Mouse (Mus musculus) testis, adult 2 months (tissue): ENCODE measurements around the gene Padi3. TPM values are rescaled to one million over a fixed set of nuclear protein-coding genes. Genes with fewer than 3 reads are reported as not detected.
A peak's percentile ranks its signal among the peaks of the same experiment; 100 is the strongest.

ENCODE experiments used
- H3K27ac ChIP-seq: fragments of 200-500 bp; 2 replicates; pipeline ENCODE4 v1.5.1; 2012; ENCODE audit warnings: low read depth, low read length; ENCODE audit not compliant: control insufficient read depth, insufficient read depth
- H3K27me3 ChIP-seq: fragments of 200-500 bp; 2 replicates; pipeline ENCODE4 v1.6.1; 2012; ENCODE audit warnings: mild to moderate bottlenecking, low read length, moderate library complexity; ENCODE audit not compliant: control insufficient read depth, insufficient read depth
- H3K36me3 ChIP-seq: fragments of 200-500 bp; 2 replicates; pipeline ENCODE4 v1.6.1; 2012; ENCODE audit warnings: mild to moderate bottlenecking, low read length; ENCODE audit not compliant: control insufficient read depth, insufficient read depth
- H3K4me1 ChIP-seq: fragments of 200-500 bp; 2 replicates; pipeline ENCODE4 v1.6.1; 2012; ENCODE audit warnings: low read length; ENCODE audit not compliant: control insufficient read depth, insufficient read depth
- H3K4me3 ChIP-seq: fragments of 200-500 bp; 2 replicates; pipeline ENCODE4 v1.5.1; 2012; ENCODE audit warnings: low read depth, mild to moderate bottlenecking, low read length, moderate library complexity, mixed read lengths; ENCODE audit not compliant: control insufficient read depth
- CTCF ChIP-seq: fragments of 200-500 bp; IDR thresholded peaks from 2 replicates; pipeline ENCODE4 v1.5.1; 2012; ENCODE audit warnings: low read depth, mild to moderate bottlenecking, inconsistent platforms, low read length, moderate library complexity; ENCODE audit not compliant: control insufficient read depth, insufficient read depth, insufficient replicate concordance
- POLR2A ChIP-seq: fragments of 200-500 bp; IDR thresholded peaks from 2 replicates; pipeline ENCODE4 v1.6.1; 2012; ENCODE audit warnings: low read depth, mild to moderate bottlenecking, inconsistent platforms, low read length, moderate library complexity; ENCODE audit not compliant: control insufficient read depth
- polyA plus RNA-seq: library from polyadenylated mRNA; depleted of rRNA; stranded (reverse); fragments of >200 nt; gene quantifications from 2 replicates; pipeline ENCODE4 v1.2.3, GENCODE M21; 2012; rRNA removed

Padi3 gene
- 1.7 TPM in 2 replicates for polyA plus RNA-seq

- TF ChIP-seq POLR2A (no peak), CTCF (no peak)
- no peaks in the 10 kb centered on the region for H3K27me3 ChIP-seq
- H3K4me3 ChIP-seq: peak within 1 kb of the TSS; percentile 27; the same call in 1 of the 2 replicates
- no peaks in the 10 kb centered on the region for H3K36me3 ChIP-seq
- H3K27ac ChIP-seq: no peak within 1 kb of the TSS
- peaks cover 20% of the 10 kb centered on the region for H3K4me1 ChIP-seq
Observed at GRCm38 (mm10) chr4:140810458-140811260, at the start of gene Padi3. Gene Padi3 (minus strand): TSS chr4:140810648.

GRCm38 (mm10) chr4:140859291-140859690, 48.8 kb upstream of the Padi3 start:
- H3K27ac ChIP-seq: no peak overlapping the region
- H3K27me3 ChIP-seq: no peaks in the 10 kb centered on the region
- no peaks in the 10 kb centered on the region for H3K36me3 ChIP-seq
- no peak overlapping the region for H3K4me3 ChIP-seq
- TF ChIP-seq CTCF (no peak), POLR2A (no peak)
- H3K4me1 ChIP-seq: no peaks in the 10 kb centered on the region

GRCm38 (mm10) chr4:140857813-140858212, 47.4 kb upstream of the Padi3 start:
- Histone ChIP-seq H3K27me3 (no peaks in the 10 kb centered on the region), H3K27ac (no peak overlapping the region), H3K4me1 (peaks cover 6% of the 10 kb centered on the region), H3K36me3 (no peaks in the 10 kb centered on the region), H3K4me3 (no peak overlapping the region)
- TF ChIP-seq CTCF (no peak), POLR2A (no peak)

GRCm38 (mm10) chr4:140857041-140857440, 46.6 kb upstream of the Padi3 start:
- no peak for TF ChIP-seq CTCF
- TF ChIP-seq POLR2A: no peak
- no peaks in the 10 kb centered on the region for H3K27me3 ChIP-seq
- no peak overlapping the region for H3K27ac ChIP-seq
- H3K36me3 ChIP-seq: no peaks in the 10 kb centered on the region
- peaks cover 6% of the 10 kb centered on the region for H3K4me1 ChIP-seq
- H3K4me3 ChIP-seq: no peak overlapping the region

GRCm38 (mm10) chr4:140855151-140855550, 44.7 kb upstream of the Padi3 start:
- Histone ChIP-seq H3K36me3 (no peaks in the 10 kb centered on the region), H3K27me3 (no peaks in the 10 kb centered on the region), H3K27ac (no peak overlapping the region), H3K4me3 (no peak overlapping the region), H3K4me1 (peaks cover 6% of the 10 kb centered on the region)
- no peak for TF ChIP-seq CTCF
- TF ChIP-seq POLR2A: no peak

- Histone ChIP-seq H3K36me3 (no peaks in the 10 kb centered on the region), H3K27me3 (no peaks in the 10 kb centered on the region), H3K4me3 (no peak overlapping the region), H3K4me1 (peaks cover 6% of the 10 kb centered on the region), H3K27ac (no peak overlapping the region)
- TF ChIP-seq POLR2A (no peak), CTCF (no peak)
Observed at GRCm38 (mm10) chr4:140854455-140854864, 44.0 kb upstream of the Padi3 start.

GRCm38 (mm10) chr4:140853626-140854025, 43.2 kb upstream of the Padi3 start:
- Histone ChIP-seq H3K4me3 (no peak overlapping the region), H3K4me1 (peaks cover 6% of the 10 kb centered on the region), H3K27me3 (no peaks in the 10 kb centered on the region), H3K27ac (no peak overlapping the region), H3K36me3 (no peaks in the 10 kb centered on the region)
- TF ChIP-seq CTCF (no peak), POLR2A (no peak)
